Comparison of ENCODE assay signal across 8 mouse cellular contexts in the genomic region with DNA sequence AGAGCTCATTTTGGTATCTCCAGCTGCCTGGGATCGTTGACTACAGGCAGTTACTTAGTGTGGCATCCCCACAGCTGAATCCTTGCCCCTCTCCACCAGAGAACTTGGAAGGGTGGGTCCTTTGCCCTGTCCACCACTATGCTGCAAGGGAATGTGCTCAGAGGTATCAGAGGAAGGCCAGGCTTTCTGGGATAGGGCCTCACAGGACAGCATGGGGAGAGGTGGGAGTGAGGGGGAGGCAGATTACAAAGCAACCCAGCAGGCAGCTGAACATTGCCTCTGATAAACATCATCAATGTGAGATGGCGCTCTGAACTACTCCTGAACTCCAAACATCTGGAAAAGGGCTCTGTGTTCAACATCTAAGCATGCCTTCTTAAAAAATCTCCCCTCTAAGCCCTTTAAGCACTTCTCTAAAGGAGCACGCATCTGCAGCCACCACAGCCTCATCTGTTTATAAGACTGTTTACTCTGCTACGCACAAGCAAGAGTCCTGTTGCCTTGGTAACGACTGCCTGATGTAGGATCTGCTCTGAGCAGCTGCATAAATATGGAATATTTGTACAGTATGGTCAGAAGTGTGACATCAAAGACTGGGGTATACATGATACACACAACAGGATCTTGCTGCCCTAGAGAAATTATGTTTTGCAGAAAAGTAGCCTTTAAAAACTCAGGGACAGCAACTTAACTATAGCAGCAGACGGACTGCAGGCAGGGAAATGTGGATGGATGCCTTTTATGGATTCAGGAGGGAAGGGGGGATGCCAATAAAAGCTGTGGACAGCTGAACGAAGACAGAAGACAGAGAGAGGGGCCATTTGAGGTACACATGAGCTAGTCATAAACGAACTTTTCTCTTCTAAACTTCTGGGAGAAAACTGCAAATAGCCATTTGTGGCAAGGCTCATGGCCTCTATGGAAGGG.
DNase-seq lines count a peak whose midpoint lies in the region; ATAC-seq and TF ChIP-seq lines count a peak whose summit lies in the region.

No protein-coding gene starts in this region.

- no peak overlapping the region for H3K9ac ChIP-seq in forebrain, embryonic 13.5 days
- no peak overlapping the region for H3K9ac ChIP-seq in hindbrain, postnatal 0 days (replicated peaks; ENCODE audit: low read length)
- H3K9ac ChIP-seq in midbrain, postnatal 0 days (replicated peaks; ENCODE audit: low read length, poor library complexity, severe bottlenecking), result no peak overlapping the region

- 59% methylated on average over 8 of the region's 8 CpGs for WGBS in forebrain, embryonic 13.5 days
- WGBS in forebrain, embryonic 10.5 days, result 79% methylated on average over 8 of the region's 8 CpGs
- WGBS in hindbrain, postnatal 0 days, result 42% methylated on average over 8 of the region's 8 CpGs
- WGBS in midbrain, postnatal 0 days, result 31% methylated on average over 8 of the region's 8 CpGs

- peaks cover 20% of the 10 kb centered on the region for H3K4me1 ChIP-seq in forebrain, embryonic 13.5 days
- peaks cover 7% of the 10 kb centered on the region; the same call in 1 of the 2 replicates for H3K4me1 ChIP-seq in forebrain, embryonic 10.5 days
- 0 out of 2 replicates have a peak, but pooled peaks cover 6% of the 10 kb centered on the region for H3K4me1 ChIP-seq in hindbrain, postnatal 0 days (ENCODE audit: insufficient read depth, low read length)
- H3K4me1 ChIP-seq in midbrain, postnatal 0 days (ENCODE audit: insufficient read depth, low read length), result peaks cover 14% of the 10 kb centered on the region

- H3K27ac ChIP-seq in forebrain, embryonic 13.5 days, result peak overlapping the region; percentile 4; the same call in 1 of the 2 replicates
- H3K27ac ChIP-seq in forebrain, embryonic 10.5 days, result no peak overlapping the region
- H3K27ac ChIP-seq in hindbrain, postnatal 0 days, result peak overlapping the region; percentile 3; the same call in 1 of the 2 replicates
- peak overlapping the region; percentile 62 for H3K27ac ChIP-seq in midbrain, postnatal 0 days (ENCODE audit: low read depth, low read length)

- H3K36me3 ChIP-seq in forebrain, embryonic 13.5 days (ENCODE audit: poor library complexity, severe bottlenecking), result peaks cover 8% of the 10 kb centered on the region; the same call in 1 of the 2 replicates
- H3K36me3 ChIP-seq in forebrain, embryonic 10.5 days (replicated peaks), result peaks cover 3% of the 10 kb centered on the region
- peaks cover 26% of the 10 kb centered on the region; the same call in 1 of the 2 replicates for H3K36me3 ChIP-seq in hindbrain, postnatal 0 days (ENCODE audit: insufficient read depth, low read length)
- H3K36me3 ChIP-seq in midbrain, postnatal 0 days (ENCODE audit: insufficient read depth, low read length), result peaks cover 25% of the 10 kb centered on the region

- no peak for DNase-seq in forebrain, embryonic 10.5 days (ENCODE audit: extremely low spot score, low spot score)
- DNase-seq in embryo, embryonic 10 days (ENCODE audit: low spot score), result peak; percentile 51
- DNase-seq in hindbrain, postnatal 0 days (ENCODE audit: low spot score), result peak; percentile 71
- DNase-seq in midbrain, postnatal 0 days (ENCODE audit: low spot score), result peak; percentile 78
- no peak for DNase-seq in urinary bladder, adult 2 months (ENCODE audit: low spot score)
- no peak for DNase-seq in layer of hippocampus, postnatal 10 days (ENCODE audit: low spot score in 2 of 2)
- no peak for DNase-seq in right cerebral cortex, postnatal 10 days (ENCODE audit: low spot score in 2 of 2)

- no peak for TF ChIP-seq CTCF in hindbrain, postnatal 0 days (IDR thresholded peaks at IDR 0.05; ENCODE audit: low read depth)
- no peak for TF ChIP-seq CTCF in midbrain, postnatal 0 days (IDR thresholded peaks at IDR 0.05)

- H3K4me3 ChIP-seq in forebrain, embryonic 13.5 days, result no peak overlapping the region
- H3K4me3 ChIP-seq in forebrain, embryonic 10.5 days, result no peak overlapping the region
- no peak overlapping the region for H3K4me3 ChIP-seq in hindbrain, postnatal 0 days (ENCODE audit: low read length)
- no peak overlapping the region for H3K4me3 ChIP-seq in midbrain, postnatal 0 days (ENCODE audit: low read depth, low read length)

- no peak overlapping the region for H3K4me2 ChIP-seq in forebrain, embryonic 13.5 days
- H3K4me2 ChIP-seq in hindbrain, postnatal 0 days (ENCODE audit: low read depth, low read length), result no peak overlapping the region
- H3K4me2 ChIP-seq in midbrain, postnatal 0 days (ENCODE audit: low read depth, low read length, poor library complexity, severe bottlenecking), result 0 out of 2 replicates have a peak overlapping the region, but pooled peaks have one; percentile 18

- no peaks in the 10 kb centered on the region for H3K27me3 ChIP-seq in forebrain, embryonic 13.5 days
- no peaks in the 10 kb centered on the region for H3K27me3 ChIP-seq in forebrain, embryonic 10.5 days (ENCODE audit: poor library complexity, severe bottlenecking)
- H3K27me3 ChIP-seq in hindbrain, postnatal 0 days (ENCODE audit: insufficient read depth, low read length), result no peaks in the 10 kb centered on the region
- no peaks in the 10 kb centered on the region for H3K27me3 ChIP-seq in midbrain, postnatal 0 days (ENCODE audit: insufficient read depth, low read length)

- H3K9me3 ChIP-seq in forebrain, embryonic 13.5 days (replicated peaks), result no peaks in the 10 kb centered on the region
- H3K9me3 ChIP-seq in forebrain, embryonic 10.5 days, result no peaks in the 10 kb centered on the region
- no peaks in the 10 kb centered on the region for H3K9me3 ChIP-seq in hindbrain, postnatal 0 days (ENCODE audit: low read length)
- no peaks in the 10 kb centered on the region for H3K9me3 ChIP-seq in midbrain, postnatal 0 days (ENCODE audit: low read length)

- peak; percentile 92 for ATAC-seq in forebrain, embryonic 13.5 days
- peak; percentile 72 for ATAC-seq in hindbrain, postnatal 0 days
- peak; percentile 81 for ATAC-seq in midbrain, postnatal 0 days (ENCODE audit: low FRiP score)

Comparison
In these comparisons a context has a peak if more than half of its experiments do, and no peak if none do; other contexts are left out.
1. DNase-seq: peak in embryo, embryonic 10 days (single experiment), hindbrain, postnatal 0 days (single experiment) and midbrain, postnatal 0 days (single experiment); none in forebrain, embryonic 10.5 days (single experiment), urinary bladder, adult 2 months (single experiment), layer of hippocampus, postnatal 10 days (0 of 2) and right cerebral cortex, postnatal 10 days (0 of 2).
2. Peak in every context shown above with its lines, with median percentiles within 50 percentile points of each other: ATAC-seq.